Mouse (Mus musculus) thymus, postnatal 25 days (tissue): ENCODE data around the gene Hoxb13.

Experiments
- DNase-seq: peaks from one replicate; pipeline ENCODE4 v3.0.0; 2022

The Hoxb13 gene

GRCm38 (mm10) chr11:96191132-96191531, 3.0 kb upstream of the Hoxb13 start:
- no peak for DNase-seq

DNA sequence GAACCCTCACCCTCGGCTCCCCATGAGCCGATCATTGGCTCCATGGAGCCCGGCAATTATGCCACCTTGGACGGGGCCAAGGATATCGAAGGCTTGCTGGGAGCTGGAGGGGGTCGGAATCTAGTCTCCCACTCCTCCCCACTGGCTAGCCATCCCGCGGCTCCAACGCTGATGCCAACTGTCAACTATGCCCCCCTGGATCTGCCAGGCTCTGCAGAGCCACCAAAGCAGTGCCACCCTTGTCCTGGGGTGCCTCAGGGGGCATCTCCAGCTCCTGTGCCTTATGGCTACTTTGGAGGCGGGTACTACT, 240 bp downstream of the Hoxb13 start:
- no peak for DNase-seq

GRCm38 (mm10) chr11:96194961-96195640, 985 bp downstream of the Hoxb13 start:
- DNase-seq, result no peak

DNA sequence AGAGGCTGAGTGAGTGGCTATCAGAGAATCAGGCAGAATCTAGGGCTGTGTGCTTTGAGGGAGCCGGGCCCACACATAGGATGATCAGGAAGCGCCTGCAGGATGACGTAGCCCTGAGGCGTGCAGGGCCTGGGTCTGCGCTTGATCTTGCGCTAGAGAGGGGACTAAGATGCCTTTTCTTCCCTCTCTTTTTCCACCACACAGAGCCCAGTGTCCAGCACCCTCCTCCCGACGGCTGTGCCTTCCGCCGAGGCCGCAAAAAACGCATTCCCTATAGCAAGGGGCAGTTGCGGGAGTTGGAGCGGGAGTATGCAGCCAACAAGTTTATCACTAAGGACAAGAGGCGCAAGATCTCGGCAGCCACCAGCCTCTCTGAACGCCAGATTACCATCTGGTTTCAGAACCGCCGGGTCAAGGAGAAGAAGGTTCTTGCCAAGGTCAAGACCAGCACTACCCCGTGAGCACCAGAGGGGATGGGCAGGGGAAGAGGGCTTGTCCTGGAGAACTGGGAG, 1.7 kb downstream of the Hoxb13 start:
- DNase-seq, result no peak

DNA sequence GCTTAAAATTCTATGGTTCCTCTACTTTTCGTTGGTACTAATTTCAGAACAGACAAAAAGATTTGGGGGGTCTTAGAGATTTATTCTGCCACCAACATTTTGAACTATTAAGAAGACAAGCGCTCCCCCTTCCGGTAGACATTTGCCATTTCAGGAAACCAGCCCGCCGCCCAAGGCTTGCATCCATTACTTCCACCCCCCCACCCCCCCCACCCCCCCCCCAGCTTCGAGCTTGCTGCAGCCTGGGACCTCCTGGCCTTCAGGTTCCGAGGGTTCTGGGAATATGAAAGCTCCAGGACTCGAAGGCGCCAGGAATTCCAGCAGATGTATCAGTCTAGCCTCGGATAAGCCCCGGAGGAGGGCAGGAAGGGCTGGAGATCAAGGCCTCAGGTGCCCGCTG, 4.5 kb downstream of the Hoxb13 start:
- peak; percentile 35 for DNase-seq

- no peak for DNase-seq
These were observed 5.3 kb downstream of the Hoxb13 start for GRCm38 (mm10) chr11:96199181-96200086.

- DNase-seq, result peak; percentile 6
These were observed 6.1 kb downstream of the Hoxb13 start for GRCm38 (mm10) chr11:96200183-96200655.

DNA sequence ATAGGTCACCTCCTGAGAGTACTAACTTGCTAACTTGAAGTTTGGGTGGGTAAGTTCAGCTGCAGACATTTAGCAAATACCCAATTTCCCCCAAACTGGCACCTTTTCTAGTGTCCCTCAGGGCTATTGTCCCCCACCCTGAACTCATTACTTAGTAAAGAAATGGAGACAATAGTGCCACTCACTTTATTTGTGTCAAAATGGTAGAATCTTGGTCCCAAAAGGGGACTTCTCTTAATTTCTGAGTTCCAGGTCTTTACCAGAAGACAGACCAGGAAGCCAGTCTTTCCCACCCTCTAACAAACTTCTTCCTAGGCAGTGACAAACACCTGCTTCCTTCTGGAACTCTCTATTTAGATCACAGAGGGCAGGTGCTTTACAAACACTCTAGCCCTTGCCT, 7.6 kb downstream of the Hoxb13 start:
- no peak for DNase-seq

- DNase-seq, result no peak
These were observed 8.4 kb downstream of the Hoxb13 start for GRCm38 (mm10) chr11:96202401-96203081.

DNA sequence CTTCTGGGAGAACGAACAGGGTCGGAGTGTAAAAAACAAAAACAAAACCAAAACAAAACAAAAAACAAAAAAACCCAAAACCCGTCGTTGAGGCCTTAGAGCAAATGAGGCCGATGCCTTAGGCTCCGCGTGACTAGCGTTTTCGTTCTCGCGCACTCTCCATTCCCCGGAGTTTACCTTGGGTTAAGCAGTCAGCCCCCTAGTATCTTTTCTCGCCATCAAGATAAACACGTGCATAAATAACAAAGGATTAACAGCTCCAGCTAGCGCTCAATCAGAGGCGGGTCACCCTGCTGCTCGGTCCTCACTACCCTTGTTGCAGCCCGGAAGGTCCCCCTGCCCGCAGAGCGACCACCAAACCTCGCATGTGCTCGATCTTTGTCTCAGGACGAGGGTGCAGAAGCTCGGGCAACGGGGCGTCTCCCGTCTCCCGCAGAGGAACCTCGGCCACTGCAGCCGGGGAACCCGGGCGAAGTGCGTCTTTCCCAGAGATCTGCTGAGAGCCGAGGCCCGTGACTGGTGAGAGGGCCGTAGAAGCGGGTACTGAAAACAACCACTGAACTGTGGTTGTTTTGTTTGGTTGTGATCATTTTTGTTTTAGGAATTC, 9.2 kb downstream of the Hoxb13 start:
- no peak for DNase-seq

DNA sequence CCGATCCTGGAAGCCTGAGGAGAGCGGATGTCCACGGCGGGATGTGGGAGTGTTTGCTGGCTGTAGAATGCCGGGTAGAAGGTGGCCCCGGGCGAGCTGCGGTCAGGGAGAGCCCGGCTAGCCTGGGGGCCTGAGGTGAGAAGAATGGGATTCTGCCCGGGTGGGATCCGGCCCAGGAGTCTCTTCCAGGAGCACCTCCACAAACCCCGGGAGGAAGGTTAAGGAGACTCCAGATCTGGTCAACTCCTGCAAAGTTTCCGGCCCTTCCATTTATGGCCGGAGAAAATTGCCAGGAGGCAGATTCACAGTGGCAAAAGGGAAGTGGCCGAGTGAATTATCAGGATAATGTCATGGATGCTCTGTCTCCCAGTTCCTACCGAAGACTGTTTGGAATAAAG, 9.7 kb downstream of the Hoxb13 start:
- no peak for DNase-seq

GRCm38 (mm10) chr11:96204351-96204750, 10.2 kb downstream of the Hoxb13 start:
- DNase-seq, result no peak

DNA sequence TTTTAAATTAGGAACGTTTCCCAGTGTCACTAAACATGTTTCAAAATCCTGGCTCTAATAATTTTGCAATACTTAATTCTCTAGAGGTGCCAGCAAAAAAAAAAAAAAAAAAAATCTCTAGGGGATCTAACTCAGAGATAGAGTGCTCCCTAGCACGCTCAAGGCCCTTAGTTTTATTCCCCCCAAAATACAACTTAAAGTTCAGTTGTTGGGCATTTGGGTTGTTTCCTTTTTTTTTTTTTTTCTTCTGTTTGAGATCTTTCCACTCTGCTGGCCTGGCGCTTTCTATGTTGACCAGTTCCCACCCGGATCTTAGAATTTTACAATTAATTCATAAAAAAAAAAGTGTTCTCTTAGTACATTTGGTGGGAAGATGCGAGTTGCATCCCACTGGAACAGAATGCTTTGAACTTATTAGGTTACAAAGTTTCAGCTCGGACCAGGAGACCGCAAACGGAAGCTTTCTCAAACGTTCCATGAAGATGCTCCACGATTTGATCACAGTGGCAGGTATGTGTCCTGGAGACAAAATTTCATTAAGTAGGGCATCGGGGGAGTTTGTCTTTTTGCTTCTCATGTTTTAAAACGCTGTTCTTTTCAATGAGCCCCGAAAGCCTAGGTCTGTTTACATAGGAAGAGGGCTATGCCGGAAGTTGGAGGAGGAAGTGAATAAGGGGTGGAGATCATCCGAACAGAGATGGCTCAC, 11.5 kb downstream of the Hoxb13 start:
- no peak for DNase-seq

GRCm38 (mm10) chr11:96223813-96224212, 29.7 kb downstream of the Hoxb13 start:
- DNase-seq, result no peak

GRCm38 (mm10) chr11:96227676-96228075, 33.6 kb downstream of the Hoxb13 start:
- no peak for DNase-seq

DNA sequence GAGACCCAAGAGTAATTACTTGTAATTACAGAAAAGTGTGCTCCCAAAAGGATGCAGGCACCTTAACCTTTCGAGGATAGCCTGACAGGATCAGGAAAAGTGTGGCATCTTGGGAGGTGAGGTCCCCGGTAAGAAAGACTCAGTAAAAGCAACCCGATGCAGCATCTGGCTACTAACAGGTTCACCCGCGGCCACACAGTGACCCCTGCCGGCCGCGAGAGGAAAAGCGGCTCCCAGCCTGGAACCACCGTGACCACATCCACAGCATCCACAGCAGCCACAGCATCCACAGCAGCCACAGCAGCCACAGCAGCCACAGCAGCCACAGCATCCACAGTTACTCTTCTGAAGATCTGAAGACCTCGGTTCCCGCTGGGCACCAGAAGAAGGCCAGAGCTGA, 40.8 kb downstream of the Hoxb13 start:
- peak; percentile 35 for DNase-seq

- peak; percentile 28 for DNase-seq
These were observed 46.1 kb downstream of the Hoxb13 start for GRCm38 (mm10) chr11:96240211-96240610.
